Mouse (Mus musculus): ENCODE results near the gene Srsf1. TPM values are rescaled to one million over a fixed set of nuclear protein-coding genes. Genes with fewer than 3 reads are reported as not detected.

Srsf1 gene
- polyA plus RNA-seq (2016; fragmentation: Nextera tagmentation; extraction: Ambion mirVana), result 272 and 273 TPM in 2 replicates

- H3K4me2 ChIP-seq, result peak within 1 kb of the TSS; percentile 83
- H3K36me3 ChIP-seq, result peaks cover 35% of the 10 kb centered on the region
- WGBS (ENCODE audit: insufficient replicate concordance), result under 1% methylated on average over 60 of the region's 60 CpGs
- no peaks in the 10 kb centered on the region for H3K9me3 ChIP-seq (replicated peaks)
- peaks cover 44% of the 10 kb centered on the region for H3K4me1 ChIP-seq
- ATAC-seq, result peak; percentile 87
- peak within 1 kb of the TSS; percentile 100 for H3K4me3 ChIP-seq
- H3K27me3 ChIP-seq (replicated peaks), result no peaks in the 10 kb centered on the region
- H3K9ac ChIP-seq, result peak within 1 kb of the TSS; percentile 100
- peak within 1 kb of the TSS; percentile 99 for H3K27ac ChIP-seq
Observed at GRCm38 (mm10) chr11:88046944-88047794, at the start of gene Srsf1. Gene Srsf1, plus strand, starts transcription at chr11:88047373.

DNA sequence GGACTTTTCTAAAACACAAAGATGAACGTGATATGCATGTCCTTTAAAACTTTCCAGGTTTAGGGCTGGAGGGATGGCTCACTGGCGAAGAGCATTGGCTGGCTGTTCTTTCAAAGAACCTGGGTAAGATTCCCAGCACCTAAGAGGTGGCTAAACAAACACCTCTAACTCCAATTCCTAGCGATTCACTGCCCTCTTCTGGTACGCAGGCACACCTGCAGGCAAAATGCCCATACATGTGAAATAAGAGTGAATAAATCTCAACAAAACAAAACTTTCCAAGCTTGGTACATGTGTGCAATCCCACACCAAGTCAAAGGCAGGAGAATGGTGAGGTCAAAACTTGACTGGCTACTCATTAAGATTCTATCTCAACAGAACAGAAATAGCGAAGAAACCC lies 47.4 kb upstream of the Srsf1 start:
- H3K9me3 ChIP-seq (replicated peaks), result peaks cover 4% of the 10 kb centered on the region; the same call in 1 of the 2 replicates
- H3K4me1 ChIP-seq, result no peaks in the 10 kb centered on the region
- no peak overlapping the region for H3K9ac ChIP-seq
- no peaks in the 10 kb centered on the region for H3K27me3 ChIP-seq (replicated peaks)
- H3K4me2 ChIP-seq, result no peak overlapping the region
- no peak overlapping the region for H3K27ac ChIP-seq
- no peak overlapping the region for H3K4me3 ChIP-seq
- no peaks in the 10 kb centered on the region for H3K36me3 ChIP-seq
- 75% methylated on average over 5 of the region's 5 CpGs for WGBS (ENCODE audit: insufficient replicate concordance)
- no peak for ATAC-seq

GRCm38 (mm10) chr11:88002738-88003137 lies 44.4 kb upstream of the Srsf1 start:
- no peak overlapping the region for H3K4me2 ChIP-seq
- peaks cover 4% of the 10 kb centered on the region; the same call in 1 of the 2 replicates for H3K9me3 ChIP-seq (replicated peaks)
- WGBS (ENCODE audit: insufficient replicate concordance), result 45% methylated on average over 4 of the region's 4 CpGs
- no peaks in the 10 kb centered on the region for H3K4me1 ChIP-seq
- no peak for ATAC-seq
- no peak overlapping the region for H3K9ac ChIP-seq
- H3K36me3 ChIP-seq, result no peaks in the 10 kb centered on the region
- H3K4me3 ChIP-seq, result no peak overlapping the region
- H3K27me3 ChIP-seq (replicated peaks), result no peaks in the 10 kb centered on the region; the same call in 1 of the 2 replicates
- no peak overlapping the region for H3K27ac ChIP-seq

DNA sequence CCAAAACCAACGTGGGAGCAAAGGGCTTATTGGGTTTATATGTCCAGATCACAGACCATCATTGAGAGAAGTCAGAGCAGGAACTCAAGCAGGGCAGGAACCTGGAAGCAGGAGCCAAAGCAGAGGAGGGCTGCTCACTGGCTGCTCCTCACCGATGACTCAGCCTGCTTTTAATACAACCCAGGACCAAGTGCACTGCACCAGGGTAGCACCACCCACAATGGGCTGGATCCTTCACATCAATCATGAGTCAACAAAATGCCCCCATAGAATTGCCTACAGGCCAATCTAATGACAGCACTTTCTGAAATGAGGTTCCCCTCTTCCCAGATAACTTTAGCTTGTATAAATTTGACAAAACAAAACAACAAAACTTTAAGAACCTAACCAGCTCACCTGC lies 43.0 kb upstream of the Srsf1 start:
- no peaks in the 10 kb centered on the region for H3K4me1 ChIP-seq
- no peaks in the 10 kb centered on the region for H3K36me3 ChIP-seq
- peaks cover 6% of the 10 kb centered on the region; the same call in 1 of the 2 replicates for H3K27me3 ChIP-seq (replicated peaks)
- H3K27ac ChIP-seq, result no peak overlapping the region
- no peak overlapping the region for H3K4me2 ChIP-seq
- peaks cover 4% of the 10 kb centered on the region; the same call in 1 of the 2 replicates for H3K9me3 ChIP-seq (replicated peaks)
- no peak overlapping the region for H3K4me3 ChIP-seq
- WGBS (ENCODE audit: insufficient replicate concordance), result 32% methylated on average over 2 of the region's 2 CpGs
- no peak overlapping the region for H3K9ac ChIP-seq
- ATAC-seq, result no peak

GRCm38 (mm10) chr11:88008641-88009040 lies 38.5 kb upstream of the Srsf1 start:
- no peaks in the 10 kb centered on the region for H3K36me3 ChIP-seq
- WGBS (ENCODE audit: insufficient replicate concordance), result 20% methylated on average over 1 of the region's 1 CpGs
- H3K4me2 ChIP-seq, result no peak overlapping the region
- no peak overlapping the region for H3K4me3 ChIP-seq
- no peaks in the 10 kb centered on the region for H3K4me1 ChIP-seq
- no peak overlapping the region for H3K9ac ChIP-seq
- peaks cover 26% of the 10 kb centered on the region for H3K27me3 ChIP-seq (replicated peaks)
- no peaks in the 10 kb centered on the region for H3K9me3 ChIP-seq (replicated peaks)
- H3K27ac ChIP-seq, result no peak overlapping the region
- ATAC-seq, result no peak

- WGBS (ENCODE audit: insufficient replicate concordance), result 36% methylated on average over 16 of the region's 16 CpGs
- H3K27ac ChIP-seq, result no peak overlapping the region
- H3K4me1 ChIP-seq, result no peaks in the 10 kb centered on the region
- H3K4me2 ChIP-seq, result no peak overlapping the region
- H3K27me3 ChIP-seq (replicated peaks), result peaks cover 26% of the 10 kb centered on the region
- H3K9ac ChIP-seq, result no peak overlapping the region
- ATAC-seq, result no peak
- no peak overlapping the region for H3K4me3 ChIP-seq
- no peaks in the 10 kb centered on the region for H3K36me3 ChIP-seq
- H3K9me3 ChIP-seq (replicated peaks), result no peaks in the 10 kb centered on the region
Observed at GRCm38 (mm10) chr11:88009542-88010190, 37.5 kb upstream of the Srsf1 start.

DNA sequence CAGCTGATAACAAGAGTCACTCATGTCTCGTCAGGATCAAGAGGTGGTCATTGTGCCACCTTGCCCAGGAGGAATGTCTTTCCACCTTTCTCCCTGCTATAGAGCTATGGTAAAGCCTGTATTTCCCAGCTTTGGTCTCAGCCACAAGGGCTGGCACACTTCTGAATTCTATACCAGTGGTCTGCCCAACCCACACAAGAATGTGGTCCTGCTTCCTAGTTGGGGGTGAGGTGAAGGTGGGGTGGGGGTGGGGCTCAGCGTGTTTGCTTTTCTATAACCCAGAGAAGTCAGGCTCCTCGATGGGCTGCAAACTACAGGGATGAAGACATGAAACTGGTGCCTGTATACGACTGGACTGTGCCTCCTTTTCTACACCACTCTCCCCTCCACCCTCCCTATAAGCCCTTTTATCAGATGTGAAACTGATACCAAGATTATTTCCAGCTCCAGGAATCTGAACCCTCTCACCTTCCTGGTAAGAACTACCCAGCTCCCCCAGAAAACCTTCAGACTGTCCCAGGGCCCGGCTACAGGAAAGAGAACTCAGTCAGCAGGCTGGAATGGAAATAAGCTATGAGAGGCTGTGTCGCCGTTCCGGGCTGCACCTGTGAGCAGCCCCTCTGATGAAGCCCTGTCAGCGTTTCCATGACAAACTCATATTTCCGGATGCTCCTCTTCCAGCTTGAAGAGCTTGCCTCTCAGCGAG lies 35.8 kb upstream of the Srsf1 start:
- no peak overlapping the region for H3K27ac ChIP-seq
- no peaks in the 10 kb centered on the region for H3K36me3 ChIP-seq
- 56% methylated on average over 11 of the region's 11 CpGs for WGBS (ENCODE audit: insufficient replicate concordance)
- no peak overlapping the region for H3K9ac ChIP-seq
- ATAC-seq, result no peak
- H3K9me3 ChIP-seq (replicated peaks), result no peaks in the 10 kb centered on the region
- peaks cover 26% of the 10 kb centered on the region for H3K27me3 ChIP-seq (replicated peaks)
- no peak overlapping the region for H3K4me3 ChIP-seq
- H3K4me2 ChIP-seq, result no peak overlapping the region
- H3K4me1 ChIP-seq, result no peaks in the 10 kb centered on the region

- Histone ChIP-seq H3K27me3 (replicated peaks) (peaks cover 26% of the 10 kb centered on the region), H3K9me3 (replicated peaks) (no peaks in the 10 kb centered on the region), H3K4me2 (no peak overlapping the region), H3K36me3 (no peaks in the 10 kb centered on the region), H3K9ac (no peak overlapping the region), H3K4me1 (no peaks in the 10 kb centered on the region), H3K27ac (no peak overlapping the region), H3K4me3 (no peak overlapping the region)
- 71% methylated on average over 7 of the region's 7 CpGs for WGBS (ENCODE audit: insufficient replicate concordance)
- ATAC-seq, result no peak
Observed at GRCm38 (mm10) chr11:88011914-88012419, 35.2 kb upstream of the Srsf1 start.

- H3K27me3 ChIP-seq (replicated peaks), result peaks cover 26% of the 10 kb centered on the region
- H3K9me3 ChIP-seq (replicated peaks), result no peaks in the 10 kb centered on the region
- no peak overlapping the region for H3K27ac ChIP-seq
- no peak overlapping the region for H3K9ac ChIP-seq
- WGBS (ENCODE audit: insufficient replicate concordance), result 66% methylated on average over 11 of the region's 11 CpGs
- H3K4me1 ChIP-seq, result no peaks in the 10 kb centered on the region
- H3K36me3 ChIP-seq, result no peaks in the 10 kb centered on the region
- ATAC-seq, result no peak
- no peak overlapping the region for H3K4me2 ChIP-seq
- H3K4me3 ChIP-seq, result no peak overlapping the region
Observed at GRCm38 (mm10) chr11:88012621-88013244, 34.4 kb upstream of the Srsf1 start.

DNA sequence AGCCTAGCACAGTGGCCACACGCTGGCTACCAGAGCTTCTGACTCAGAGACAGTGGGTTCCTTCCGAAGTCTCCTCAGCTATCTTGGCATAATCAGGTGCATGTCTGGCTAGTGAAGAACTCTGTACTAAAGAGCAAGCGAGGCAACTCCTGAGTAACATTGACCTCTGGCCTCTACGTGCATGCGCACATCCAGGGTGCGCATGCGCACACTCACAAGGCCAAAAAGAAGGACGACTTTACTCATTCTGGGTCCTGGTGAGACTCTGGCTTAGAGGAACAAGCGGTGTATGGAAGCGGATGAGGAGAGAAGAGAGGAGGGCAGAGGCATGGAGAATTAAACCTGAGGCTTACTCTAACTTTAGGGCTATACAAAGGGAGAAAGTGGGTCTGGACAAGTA lies 33.5 kb upstream of the Srsf1 start:
- Histone ChIP-seq H3K4me2 (no peak overlapping the region), H3K4me1 (no peaks in the 10 kb centered on the region), H3K9ac (no peak overlapping the region), H3K9me3 (replicated peaks) (no peaks in the 10 kb centered on the region), H3K4me3 (no peak overlapping the region), H3K27me3 (replicated peaks) (peaks cover 25% of the 10 kb centered on the region), H3K36me3 (no peaks in the 10 kb centered on the region), H3K27ac (no peak overlapping the region)
- ATAC-seq, result no peak
- 77% methylated on average over 10 of the region's 10 CpGs for WGBS (ENCODE audit: insufficient replicate concordance)

DNA sequence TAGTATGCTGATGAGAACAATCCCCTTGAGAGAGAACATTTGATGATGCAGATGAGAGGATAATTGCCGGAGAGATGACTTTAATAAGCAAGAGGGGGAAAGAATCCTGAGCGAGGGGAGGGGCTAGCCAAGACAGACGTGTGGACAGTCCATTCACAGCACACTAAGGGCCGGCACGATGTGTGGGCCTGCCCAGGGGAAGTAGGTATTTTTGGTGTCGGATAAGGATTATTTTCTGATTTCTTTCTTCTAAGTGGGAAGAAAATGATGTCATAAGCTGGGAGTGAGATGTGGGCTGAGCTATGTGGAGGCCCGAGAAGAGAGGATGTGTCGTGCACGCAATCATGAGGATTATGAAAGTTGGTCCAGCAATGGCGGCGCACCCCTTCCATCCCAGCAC lies 32.0 kb upstream of the Srsf1 start:
- Histone ChIP-seq H3K4me2 (no peak overlapping the region), H3K9ac (no peak overlapping the region), H3K27ac (no peak overlapping the region), H3K4me3 (no peak overlapping the region), H3K9me3 (replicated peaks) (no peaks in the 10 kb centered on the region), H3K4me1 (no peaks in the 10 kb centered on the region), H3K36me3 (no peaks in the 10 kb centered on the region), H3K27me3 (replicated peaks) (peaks cover 12% of the 10 kb centered on the region; the same call in 1 of the 2 replicates)
- WGBS (ENCODE audit: insufficient replicate concordance), result 79% methylated on average over 11 of the region's 11 CpGs
- ATAC-seq, result no peak
